Mouse (Mus musculus) embryo, embryonic 10.5 days (tissue): ENCODE measurements around the gene Lhx5.

Experiments used
- DNase-seq: peaks from one replicate; pipeline ENCODE4 v3.0.0-alpha.2; 2015; ENCODE audit warnings: low spot score

The Lhx5 gene

DNA sequence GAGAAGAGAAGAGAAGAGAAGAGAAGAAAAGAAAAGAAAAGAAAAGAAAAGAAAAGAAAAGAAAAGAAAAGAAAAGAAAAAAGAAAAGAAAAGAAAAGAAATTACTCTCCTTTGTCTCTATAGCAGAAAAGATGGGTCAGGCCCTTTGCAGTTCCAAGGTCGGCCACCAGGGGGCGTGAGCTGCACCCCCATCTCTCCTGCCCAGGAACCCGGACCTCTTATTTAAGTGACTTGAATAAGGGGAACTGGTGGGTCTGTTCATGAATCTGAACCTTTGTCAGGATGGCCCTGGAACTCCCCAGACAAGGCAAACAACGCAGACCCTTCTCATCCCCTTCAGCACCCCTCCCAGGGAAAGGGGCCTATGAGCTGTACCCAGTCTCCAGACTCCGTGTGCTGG lies 33.6 kb downstream of the Lhx5 start:
- no peak for DNase-seq

DNA sequence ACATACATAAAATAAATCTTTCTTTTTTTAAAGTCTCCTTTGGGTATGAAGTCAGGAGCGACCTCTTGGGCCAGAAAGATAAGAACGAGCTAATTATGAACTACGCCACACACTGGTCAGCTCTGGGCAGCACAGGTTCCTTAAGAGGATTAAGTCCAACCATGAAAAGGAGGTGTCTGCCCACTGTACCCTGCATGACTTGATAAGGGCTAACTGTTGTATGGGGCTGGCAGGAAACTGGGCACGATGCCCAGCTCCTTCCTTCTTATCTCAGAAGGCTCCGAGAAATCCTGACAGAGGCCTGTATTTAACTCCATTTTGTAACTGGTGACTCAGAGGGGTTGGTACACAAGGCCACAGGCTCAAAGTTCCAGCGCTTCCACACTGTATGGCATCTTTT lies 34.4 kb downstream of the Lhx5 start:
- DNase-seq: no peak

DNA sequence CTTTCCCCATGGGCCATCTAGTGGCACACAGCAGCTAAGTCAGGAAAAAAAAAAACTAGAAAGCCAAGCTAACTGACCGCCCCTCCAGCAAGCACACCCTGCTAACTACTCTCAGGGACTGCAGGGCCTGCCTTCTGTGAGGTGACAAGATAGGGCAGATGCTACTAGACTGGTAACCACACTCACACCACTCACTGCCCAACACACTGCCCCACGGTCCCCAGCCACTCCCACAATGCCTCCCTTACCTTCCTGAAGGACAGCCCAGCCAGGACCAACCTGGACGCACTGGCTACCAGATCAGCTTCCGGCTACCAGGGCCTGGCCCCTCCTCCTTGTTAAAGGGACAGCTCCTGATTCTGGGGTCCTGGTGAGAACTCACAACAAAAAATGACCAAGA lies 35.5 kb downstream of the Lhx5 start:
- DNase-seq: peak; percentile 41

DNA sequence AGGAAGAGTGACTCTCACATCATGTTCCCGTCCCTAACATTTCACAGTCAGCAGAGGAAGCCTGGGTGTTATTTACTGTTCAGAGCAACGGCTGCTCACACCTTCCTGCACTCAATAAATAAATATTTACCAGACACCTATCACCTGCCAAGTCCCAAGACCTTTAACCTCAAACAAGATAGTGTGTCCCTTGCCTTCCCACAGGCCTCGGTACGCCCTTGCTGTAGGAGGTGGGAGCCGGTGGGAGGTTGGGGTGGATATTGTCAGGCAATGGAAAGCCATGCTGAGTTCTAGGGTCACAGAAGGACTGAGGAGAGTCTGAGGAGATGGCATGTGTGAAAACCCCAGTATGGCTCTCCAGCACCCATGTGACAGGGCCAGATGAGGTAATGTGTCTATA lies 36.8 kb downstream of the Lhx5 start:
- no peak for DNase-seq

DNA sequence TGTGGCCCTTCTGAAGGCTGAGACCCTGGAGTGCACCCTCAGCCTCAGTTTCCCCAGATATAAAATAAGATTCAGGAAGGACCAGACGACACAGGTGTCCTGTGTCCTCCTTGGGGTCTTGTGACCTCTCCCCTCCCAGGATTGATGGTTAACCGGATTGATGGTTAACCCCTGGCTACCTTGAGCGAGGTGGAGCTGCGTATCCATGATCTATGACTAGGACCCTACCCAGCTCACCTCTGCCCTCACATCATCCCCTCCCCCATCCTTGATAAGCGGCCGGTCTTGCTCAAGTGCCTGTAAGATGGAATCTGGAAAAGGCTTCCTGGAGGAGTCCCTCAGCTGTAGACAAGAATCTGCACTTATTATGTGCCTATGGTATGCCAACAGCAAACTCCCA lies 37.3 kb downstream of the Lhx5 start:
- no peak for DNase-seq

DNA sequence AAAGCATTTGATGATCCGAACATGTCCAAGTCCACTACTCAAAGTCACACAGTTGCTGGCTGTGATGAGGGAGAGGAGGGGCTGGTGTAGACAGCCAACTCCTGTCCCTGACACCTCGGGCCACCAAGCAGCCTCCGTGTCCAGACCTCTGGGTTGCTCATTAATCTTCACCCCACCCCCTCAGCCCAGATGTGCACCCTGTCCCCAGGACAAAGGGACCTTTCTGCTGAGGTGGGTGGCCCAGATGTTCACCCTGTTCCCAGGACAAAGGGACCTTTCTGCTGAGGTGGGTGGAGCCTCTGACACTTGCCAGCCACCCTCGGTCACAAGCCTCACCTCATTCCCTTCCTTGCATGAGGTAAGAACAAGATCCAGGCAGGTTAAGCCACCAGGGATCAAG lies 40.0 kb downstream of the Lhx5 start:
- no peak for DNase-seq

DNA sequence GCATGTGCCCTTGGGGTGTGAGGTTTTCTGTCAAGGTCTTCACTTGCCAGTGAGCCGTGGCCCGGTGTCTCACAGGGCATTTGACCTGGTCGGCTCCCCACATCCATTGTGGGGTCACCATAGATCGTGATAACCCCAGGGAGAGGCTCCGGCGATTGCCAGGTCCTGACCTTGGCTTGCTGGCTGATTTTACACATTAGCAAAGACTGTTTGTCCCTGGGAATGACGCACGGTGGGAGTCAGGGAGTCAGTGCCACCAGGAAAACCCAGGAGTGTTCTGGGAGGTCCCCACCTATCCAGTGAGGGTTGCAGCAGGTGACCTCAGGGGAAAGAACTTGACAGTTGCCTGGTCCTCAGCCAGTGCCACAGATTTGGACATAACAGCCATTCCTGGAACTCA lies 41.3 kb downstream of the Lhx5 start, which contains the start of gene Sdsl:
Gene Sdsl, minus strand, starts transcription at position 41 of the 400 bp plus-strand sequence.
- DNase-seq: no peak

DNA sequence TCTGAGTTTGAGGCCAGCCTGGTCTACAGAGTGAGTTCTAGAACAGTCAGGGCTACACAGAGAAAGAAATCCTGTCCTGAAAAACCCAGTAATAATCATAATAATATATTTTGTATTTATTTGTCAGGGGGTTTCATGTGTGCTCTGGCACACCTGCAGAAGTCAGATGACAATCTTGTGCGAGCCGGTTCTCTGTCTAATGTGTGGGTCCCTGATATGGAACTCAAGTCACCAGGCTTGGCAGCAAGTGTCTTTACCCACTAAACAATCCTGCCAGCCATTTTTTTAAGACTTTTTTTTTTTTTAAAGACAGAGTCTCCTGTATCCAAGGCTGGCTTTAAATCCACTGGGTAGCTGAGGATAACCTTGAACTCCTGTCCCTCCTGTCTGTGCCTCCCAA lies 41.9 kb downstream of the Lhx5 start:
- DNase-seq: no peak

DNA sequence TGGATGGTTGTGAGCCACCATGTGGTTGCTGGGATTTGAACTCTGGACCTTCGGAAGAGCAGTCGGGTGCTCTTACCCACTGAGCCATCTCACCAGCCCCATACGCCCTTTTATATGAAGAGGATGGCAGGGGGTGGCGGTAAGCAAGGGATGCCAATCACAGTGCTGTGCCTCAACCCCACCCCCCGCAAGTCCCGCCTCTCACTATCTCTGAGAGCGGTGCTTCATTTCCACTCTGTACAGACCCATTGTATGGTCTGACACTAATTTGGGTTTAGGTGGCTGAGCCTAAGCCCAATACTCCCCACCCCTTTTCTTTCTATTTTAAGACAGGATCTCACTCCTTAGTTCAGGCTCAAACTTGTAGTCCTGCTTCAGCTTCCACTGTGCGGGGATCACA lies 44.4 kb downstream of the Lhx5 start:
- DNase-seq: no peak

DNA sequence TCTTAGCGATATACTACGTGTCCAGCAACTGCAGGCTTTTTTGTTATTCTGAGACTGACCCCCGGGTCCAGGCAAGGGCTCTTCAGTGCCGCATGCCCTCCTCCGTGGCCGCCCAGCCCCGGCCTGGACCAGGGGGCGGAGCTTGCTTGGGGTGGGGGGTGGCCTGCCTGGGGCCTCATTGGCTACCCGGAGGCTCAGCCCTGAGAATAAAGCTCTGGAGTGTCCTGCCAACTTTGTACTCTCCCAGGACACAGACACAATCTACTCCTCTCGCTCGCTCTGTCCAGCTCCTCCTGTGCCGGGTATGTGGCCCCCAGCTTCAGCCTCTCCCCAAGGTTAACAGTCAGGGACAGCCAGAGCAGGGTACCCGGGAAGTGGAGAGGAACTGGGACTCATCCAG lies 44.8 kb downstream of the Lhx5 start, which contains the start of gene Sds:
Gene Sds, plus strand, starts transcription at position 231 of the 400 bp plus-strand sequence.
- peak; percentile 7 for DNase-seq

DNA sequence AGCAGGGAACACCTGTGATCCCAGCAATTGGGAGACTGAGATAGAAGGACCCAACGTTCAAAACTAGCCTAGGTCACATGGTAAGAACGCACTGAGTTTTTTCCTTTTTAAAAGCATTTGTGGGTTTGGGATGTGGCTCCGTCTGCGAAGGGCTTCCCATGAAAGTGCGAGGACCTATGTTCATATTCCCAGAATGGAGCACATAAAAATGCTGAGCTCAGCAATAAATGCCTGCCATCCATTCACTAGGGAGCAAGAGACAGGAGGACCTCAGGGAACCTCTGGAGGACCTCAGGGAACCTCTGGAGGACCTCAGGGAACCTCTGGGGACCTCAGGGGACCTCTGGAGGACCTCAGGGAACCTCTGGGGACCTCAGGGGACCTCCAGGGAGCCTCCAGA lies 46.5 kb downstream of the Lhx5 start:
- no peak for DNase-seq

DNA sequence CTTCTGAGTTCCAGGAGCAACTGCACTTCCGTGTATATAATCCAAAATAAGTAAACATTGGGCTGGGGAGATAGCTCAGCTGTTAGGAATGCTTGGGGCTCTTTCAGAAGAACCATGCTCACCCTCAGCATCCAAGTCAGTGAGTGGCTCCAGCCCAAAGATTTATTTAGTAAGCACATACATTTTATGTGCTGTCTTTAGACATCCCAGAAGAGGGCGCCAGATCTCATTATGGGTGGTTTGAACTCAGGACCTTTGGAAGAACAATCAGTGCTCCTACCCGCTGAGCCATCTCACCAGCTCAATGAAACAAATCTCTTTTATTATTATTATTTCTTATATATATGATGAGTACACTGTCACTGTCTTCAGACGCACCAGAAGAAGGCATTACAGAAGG lies 48.0 kb downstream of the Lhx5 start:
- no peak for DNase-seq

DNA sequence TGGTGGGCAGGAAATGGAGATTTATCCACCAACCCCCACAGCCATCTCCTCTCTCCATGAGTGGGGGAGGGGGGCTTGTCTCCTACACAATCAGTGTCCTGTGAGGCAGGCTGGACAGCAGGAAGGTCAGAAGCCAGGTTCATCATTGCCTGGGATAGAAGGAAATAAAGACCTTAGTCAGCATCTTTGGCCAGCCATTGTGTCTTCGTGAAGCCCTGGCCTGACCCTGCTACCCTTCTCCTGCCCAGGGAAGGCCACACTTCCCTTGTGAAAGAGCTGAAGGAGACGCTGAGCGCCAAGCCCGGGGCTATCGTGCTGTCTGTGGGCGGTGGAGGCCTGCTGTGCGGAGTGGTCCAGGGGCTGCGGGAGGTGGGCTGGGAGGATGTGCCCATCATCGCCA lies 49.7 kb downstream of the Lhx5 start:
- peak; percentile 12 for DNase-seq

DNA sequence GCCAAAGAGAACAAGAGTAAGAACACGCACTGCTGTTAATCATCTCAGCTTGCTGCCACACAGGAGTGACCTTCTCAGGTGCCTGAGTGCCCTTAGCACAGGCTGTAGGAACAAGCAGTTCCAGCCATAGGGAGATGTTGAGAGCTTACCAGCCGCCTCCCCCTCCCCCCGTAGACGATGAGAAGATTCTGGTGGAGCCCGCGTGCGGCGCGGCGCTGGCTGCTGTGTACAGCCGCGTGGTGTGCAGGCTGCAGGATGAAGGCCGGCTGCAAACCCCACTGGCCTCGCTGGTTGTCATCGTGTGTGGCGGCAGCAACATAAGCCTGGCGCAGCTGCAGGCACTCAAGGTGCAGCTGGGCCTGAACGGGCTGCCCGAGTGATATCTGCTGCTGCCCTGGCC lies 51.9 kb downstream of the Lhx5 start:
- DNase-seq: no peak

DNA sequence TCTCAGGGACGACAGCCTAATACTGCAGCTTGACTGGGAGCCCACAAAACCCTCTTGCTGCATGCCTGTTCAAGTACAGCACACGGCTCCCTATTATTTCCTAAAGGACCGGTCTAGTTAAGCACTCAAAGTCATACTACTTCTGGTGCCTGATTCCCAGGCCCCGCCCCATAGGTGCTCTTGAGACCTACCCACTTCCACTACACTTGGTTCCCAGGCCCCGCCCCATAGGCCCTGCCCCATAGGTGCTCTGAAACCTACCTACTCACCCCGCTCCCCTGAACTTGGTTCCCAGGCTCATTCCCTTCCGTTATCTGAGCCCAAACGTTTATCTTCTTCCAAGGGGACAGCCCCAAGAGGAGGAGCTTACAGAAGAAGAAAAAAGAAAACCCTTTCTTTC lies 56.3 kb downstream of the Lhx5 start:
- no peak for DNase-seq

DNA sequence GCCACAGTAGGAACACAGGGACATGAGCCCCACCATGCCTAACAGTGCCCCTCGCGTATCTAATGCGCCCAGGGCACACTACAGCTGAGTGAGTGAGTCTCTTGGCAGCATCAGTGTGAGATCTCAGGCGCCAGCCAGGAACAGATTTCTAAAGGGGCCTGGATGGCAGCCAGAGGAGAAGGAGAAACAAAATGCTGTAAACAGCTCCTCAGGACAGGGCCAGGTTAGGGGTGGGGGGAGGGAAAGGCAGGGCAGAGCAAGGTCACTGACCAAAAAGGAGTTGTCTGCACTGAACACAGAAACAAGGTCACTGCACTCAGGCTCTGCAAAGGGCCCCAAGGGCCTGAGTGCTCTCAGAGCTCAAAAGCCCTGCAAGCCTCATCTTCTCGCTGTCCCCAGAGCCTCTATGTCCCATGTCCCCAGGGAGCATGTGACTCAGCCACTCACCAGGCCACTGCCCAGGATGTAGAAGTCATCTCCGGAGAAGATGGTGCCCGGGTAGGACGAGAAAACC lies 59.2 kb downstream of the Lhx5 start:
- no peak for DNase-seq
